Mouse (Mus musculus): ENCODE data around the gene Fads3. TPM values are rescaled to one million over a fixed set of nuclear protein-coding genes. Genes with fewer than 3 reads are reported as not detected.

Gene Fads3
- 1 to 10 TPM in 1 of 2 experiments, under 1 TPM in 1; 0.39 to 1.2 TPM for total RNA-seq (2023)

GRCm38 (mm10) chr19:10041388-10042148, at the start of gene Fads3:
TSS of gene Fads3 (plus strand) at chr19:10041569.

GRCm38 (mm10) chr19:10001206-10001969, 40.0 kb upstream of the Fads3 start, which contains the start of the genes Best1 and Rab3il1:
TSS of gene Best1 (minus strand) at chr19:10001633.
TSS of gene Rab3il1 (plus strand) at chr19:10001669.

GRCm38 (mm10) chr19:10101341-10102053, 60.1 kb downstream of the Fads3 start, which contains the start of gene Fads2:
TSS of gene Fads2 (minus strand) at chr19:10101746.

Other genes starting within 250 kb of the Fads3 start
- not detected for gene Scgb2a2, start 194.0 kb upstream of the Fads3 start, total RNA-seq (2023)
- 10 to 100 TPM; 32.3 to 41.1 TPM for gene Incenp, start 142.0 kb upstream of the Fads3 start, total RNA-seq (2023)
- 1,000 to 10,000 TPM; 1,869 to 2,215 TPM for gene Fth1, start 61.0 kb upstream of the Fads3 start, total RNA-seq (2023)
- not detected for gene Best1, start 39.9 kb upstream of the Fads3 start, total RNA-seq (2023)
- under 1 TPM in 1 of 2 experiments, not detected in 1; 0.64 TPM for gene Rab3il1, start 39.9 kb upstream of the Fads3 start, total RNA-seq (2023)
- under 1 TPM; 0.24 to 0.44 TPM for gene Fads2, start 60.2 kb downstream of the Fads3 start, total RNA-seq (2023)
- 1 to 10 TPM; 3.8 to 5.5 TPM for gene Fads1, start 141.3 kb downstream of the Fads3 start, total RNA-seq (2023)
- 100 to 1,000 TPM; 106 TPM for gene Tmem258, start 162.4 kb downstream of the Fads3 start, total RNA-seq (2023)
- 10 to 100 TPM; 23.9 to 27.2 TPM for gene Fen1, start 162.6 kb downstream of the Fads3 start, total RNA-seq (2023)
- not detected for gene Myrf, start 199.2 kb downstream of the Fads3 start, total RNA-seq (2023)